Mouse (Mus musculus) liver, embryonic 12.5 days (tissue): ENCODE measurements around the gene Adamtsl3. TPM values are rescaled to one million over a fixed set of nuclear protein-coding genes. Genes with fewer than 3 reads are reported as not detected.

ENCODE experiments used
- ATAC-seq: fragments of 200-750 bp; cut with Nextera tagmentation; 2 replicates; pipeline ENCODE4 v1.8.0; 2017; ENCODE audit warnings: moderate number of reproducible peaks, mild to moderate bottlenecking, moderate library complexity
- H3K27ac ChIP-seq: fragments of 300-500 bp; sonication (generic); 2 replicates; pipeline ENCODE4 v1.5.1; 2016; ENCODE audit warnings: mild to moderate bottlenecking
- H3K27me3 ChIP-seq: fragments of 300-500 bp; sonication (generic); replicated peaks from 2 replicates; pipeline ENCODE4 v1.6.1; 2016; ENCODE audit warnings: mild to moderate bottlenecking, moderate library complexity
- H3K36me3 ChIP-seq: fragments of 300-500 bp; sonication (generic); 2 replicates; pipeline ENCODE4 v1.6.1; 2016; ENCODE audit warnings: mild to moderate bottlenecking, moderate library complexity
- H3K4me1 ChIP-seq: fragments of 300-500 bp; sonication (generic); 2 replicates; pipeline ENCODE4 v1.6.1; 2016
- H3K4me2 ChIP-seq: fragments of 300-500 bp; sonication (generic); 2 replicates; pipeline ENCODE4 v1.6.1; 2016; ENCODE audit warnings: mild to moderate bottlenecking, moderate library complexity
- H3K4me3 ChIP-seq: fragments of 300-500 bp; sonication (generic); 2 replicates; pipeline ENCODE4 v1.5.1; 2016; ENCODE audit warnings: mild to moderate bottlenecking, moderate library complexity
- H3K9ac ChIP-seq: fragments of 300-500 bp; sonication (generic); 2 replicates; pipeline ENCODE4 v1.6.1; 2016; ENCODE audit warnings: mild to moderate bottlenecking, moderate library complexity
- H3K9me3 ChIP-seq: fragments of 300-500 bp; sonication (generic); replicated peaks from 2 replicates; pipeline ENCODE4 v1.6.1; 2016; ENCODE audit warnings: mild to moderate bottlenecking, moderate library complexity
- WGBS: fragments of 180-500 bp; shearing (Covaris S2); methylation state at CpG from one replicate; pipeline ENCODE4 v1.1.7; 2016; ENCODE audit not compliant: insufficient replicate concordance; 5-methylcytosine and 5-hydroxymethylcytosine counted together
- polyA plus RNA-seq: library from polyadenylated mRNA; unstranded; fragments of >200 nt; fragmentation: Nextera tagmentation; extraction: Ambion mirVana; gene quantifications from 2 replicates; pipeline ENCODE4 v1.2.1, GENCODE M21; 2016

Gene Adamtsl3
- polyA plus RNA-seq, 1 experiment from 2014 or later, result 0.25 TPM

- Histone ChIP-seq H3K27ac (no peak overlapping the region), H3K27me3 (no peaks in the 10 kb centered on the region), H3K9ac (no peak overlapping the region), H3K4me1 (no peaks in the 10 kb centered on the region), H3K36me3 (no peaks in the 10 kb centered on the region), H3K4me3 (no peak overlapping the region), H3K9me3 (no peaks in the 10 kb centered on the region), H3K4me2 (no peak overlapping the region)
- ATAC-seq, result no peak
- 78% methylated on average over 6 of the region's 6 CpGs for WGBS
Measured at GRCm38 (mm10) chr7:82605425-82605824, 269.9 kb downstream of the Adamtsl3 start.

- no peak for ATAC-seq
- H3K27me3 ChIP-seq, result no peaks in the 10 kb centered on the region
- WGBS, result 55% methylated on average over 3 of the region's 3 CpGs
Measured at GRCm38 (mm10) chr7:82609629-82610028, 274.1 kb downstream of the Adamtsl3 start.

GRCm38 (mm10) chr7:82625342-82625741, 289.8 kb downstream of the Adamtsl3 start:
- H3K9me3 ChIP-seq, result no peaks in the 10 kb centered on the region
- no peaks in the 10 kb centered on the region for H3K4me1 ChIP-seq
- no peaks in the 10 kb centered on the region for H3K36me3 ChIP-seq
- no peak overlapping the region for H3K9ac ChIP-seq
- H3K4me2 ChIP-seq, result no peak overlapping the region
- no peaks in the 10 kb centered on the region for H3K27me3 ChIP-seq
- 10% methylated on average over 7 of the region's 7 CpGs for WGBS
- H3K4me3 ChIP-seq, result no peak overlapping the region
- no peak overlapping the region for H3K27ac ChIP-seq
- no peak for ATAC-seq

More at GRCm38 (mm10) chr7:82609629-82610028, 274.1 kb downstream of the Adamtsl3 start:
- Histone ChIP-seq H3K4me2 (no peak overlapping the region), H3K9me3 (no peaks in the 10 kb centered on the region), H3K4me3 (no peak overlapping the region), H3K9ac (no peak overlapping the region), H3K27ac (no peak overlapping the region), H3K4me1 (no peaks in the 10 kb centered on the region), H3K36me3 (no peaks in the 10 kb centered on the region)

DNA sequence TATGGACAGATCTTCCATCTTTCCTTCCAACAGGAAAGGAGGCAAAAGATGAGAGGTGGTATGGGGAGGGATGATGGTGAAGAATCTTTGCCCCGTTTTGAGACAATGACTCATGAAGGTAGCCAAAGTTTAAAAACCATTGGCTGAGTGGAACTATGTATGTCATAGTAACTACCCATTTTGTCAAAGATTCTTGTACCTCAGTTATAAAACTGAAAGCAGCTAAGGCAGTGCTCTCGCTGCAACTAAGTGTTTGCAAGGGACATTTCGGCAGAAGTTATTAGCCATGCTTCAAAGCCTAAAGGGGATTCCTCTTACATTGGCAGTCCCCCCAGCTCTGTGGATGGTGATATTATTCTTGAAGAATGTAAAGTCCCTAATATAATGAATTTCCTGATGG, 311.7 kb downstream of the Adamtsl3 start:
- H3K4me1 ChIP-seq, result peaks cover 18% of the 10 kb centered on the region
- no peak overlapping the region for H3K4me3 ChIP-seq
- H3K9me3 ChIP-seq, result no peaks in the 10 kb centered on the region
- no peak for ATAC-seq
- WGBS, result 72% methylated on average over 3 of the region's 3 CpGs
- no peak overlapping the region for H3K9ac ChIP-seq
- no peak overlapping the region for H3K27ac ChIP-seq
- no peak overlapping the region for H3K4me2 ChIP-seq
- peaks cover 9% of the 10 kb centered on the region for H3K36me3 ChIP-seq
- no peaks in the 10 kb centered on the region for H3K27me3 ChIP-seq

DNA sequence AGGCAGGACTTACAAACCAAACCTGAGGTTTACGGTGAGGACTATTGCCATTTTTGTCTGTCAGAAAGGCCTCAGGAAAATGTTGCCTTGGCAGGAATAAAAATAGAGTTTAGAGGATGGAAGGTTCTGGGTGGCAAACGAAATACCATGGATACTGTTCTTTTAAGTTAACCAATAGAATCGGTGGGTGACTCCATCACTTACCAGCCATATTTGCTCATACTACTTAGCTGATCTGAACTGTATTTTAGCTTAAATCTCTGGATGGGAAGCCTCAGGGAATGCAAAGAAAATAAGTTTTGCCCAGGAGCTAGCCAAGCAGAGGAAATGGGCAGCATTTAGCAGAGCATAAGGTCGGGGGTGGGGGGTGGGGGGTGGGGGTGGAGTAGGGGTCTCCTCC, 312.4 kb downstream of the Adamtsl3 start:
- Histone ChIP-seq H3K9ac (peak overlapping the region; percentile 82), H3K4me2 (peak overlapping the region; percentile 91)

DNA sequence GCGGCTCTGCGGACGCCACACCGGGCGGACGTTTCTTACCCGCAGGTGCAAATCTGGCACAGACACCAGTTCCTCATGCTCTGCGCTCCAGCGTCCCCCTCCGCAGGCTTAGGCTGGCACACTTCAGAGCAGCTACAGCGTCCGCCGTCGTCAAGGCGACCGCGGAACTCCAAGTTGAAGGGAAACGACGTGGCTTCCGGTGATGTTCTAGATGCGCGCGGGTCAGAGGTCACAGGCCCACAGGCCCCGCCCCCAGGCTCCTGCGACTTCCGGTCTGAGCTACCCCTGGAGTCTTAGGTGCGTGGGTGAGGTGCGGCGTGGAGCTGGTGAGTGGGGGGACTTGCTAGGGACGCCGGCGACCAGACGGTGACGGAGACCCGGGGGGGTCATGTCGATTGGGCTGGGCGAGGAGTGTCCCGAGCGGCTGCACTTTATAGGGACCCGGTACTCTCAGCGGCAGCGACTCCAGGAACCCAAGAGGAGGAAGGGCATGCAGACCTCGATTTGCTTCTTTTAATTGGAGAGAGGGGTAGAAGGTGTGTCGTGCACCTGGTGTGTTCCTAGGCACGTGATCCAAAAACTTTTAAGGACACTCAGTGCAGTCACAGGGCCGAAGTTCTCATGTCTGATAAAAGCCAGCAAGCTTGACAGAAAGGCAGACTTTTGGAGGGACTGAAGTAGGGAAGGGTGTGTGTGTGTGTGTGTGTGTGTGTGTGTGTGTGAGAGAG, 313.0 kb downstream of the Adamtsl3 start, which contains the start of the genes Saxo2 and Efl1:
Gene Saxo2 (minus strand): TSS at position 176 of the 728 bp plus-strand sequence.
Gene Efl1 (plus strand): TSS at position 262 of the 728 bp plus-strand sequence.
- peak within 1 kb of the TSS; percentile 82 for H3K9ac ChIP-seq
- H3K9me3 ChIP-seq, result no peaks in the 10 kb centered on the region
- 0 out of 2 replicates have a peak within 1 kb of the TSS, but pooled peaks have one; percentile 48 for H3K27ac ChIP-seq
- peaks cover 18% of the 10 kb centered on the region for H3K4me1 ChIP-seq
- peaks cover 18% of the 10 kb centered on the region for H3K36me3 ChIP-seq
- H3K27me3 ChIP-seq, result no peaks in the 10 kb centered on the region
- H3K4me3 ChIP-seq, result peak within 1 kb of the TSS; percentile 81
- H3K4me2 ChIP-seq, result peak within 1 kb of the TSS; percentile 91
- WGBS, result under 1% methylated on average over 46 of the region's 46 CpGs
- peak; percentile 96 for ATAC-seq

More for the DNA sequence above, 312.4 kb downstream of the Adamtsl3 start:
- WGBS, result 28% methylated on average over 4 of the region's 4 CpGs
- Histone ChIP-seq H3K9me3 (no peaks in the 10 kb centered on the region), H3K4me3 (peak overlapping the region; percentile 81), H3K36me3 (peaks cover 16% of the 10 kb centered on the region), H3K4me1 (peaks cover 18% of the 10 kb centered on the region), H3K27ac (no peak overlapping the region), H3K27me3 (no peaks in the 10 kb centered on the region)
- no peak for ATAC-seq

GRCm38 (mm10) chr7:82649081-82649445, 313.6 kb downstream of the Adamtsl3 start:
- Histone ChIP-seq H3K4me2 (peak overlapping the region; percentile 91), H3K4me3 (peak overlapping the region; percentile 81), H3K4me1 (peaks cover 18% of the 10 kb centered on the region), H3K36me3 (peaks cover 18% of the 10 kb centered on the region), H3K27me3 (no peaks in the 10 kb centered on the region), H3K27ac (0 out of 2 replicates have a peak overlapping the region, but pooled peaks have one; percentile 48), H3K9ac (peak overlapping the region; percentile 82), H3K9me3 (no peaks in the 10 kb centered on the region)
- peak; percentile 11; the same call in 1 of the 2 replicates for ATAC-seq
- WGBS, result 14% methylated on average over 6 of the region's 6 CpGs

Other genes with a start within 250 kb of the Adamtsl3 start
- 1.3 and 1.4 TPM in 2 replicates for gene Sh3gl3, start 161.9 kb upstream of the Adamtsl3 start, polyA plus RNA-seq